Mouse (Mus musculus) neural tube, embryonic 15.5 days (tissue): ENCODE measurements around the gene Tbc1d21. TPM values are rescaled to one million over a fixed set of nuclear protein-coding genes. Genes with fewer than 3 reads are reported as not detected.

ENCODE experiments used
- ATAC-seq: fragments of 200-750 bp; cut with Nextera tagmentation; 2 replicates; pipeline ENCODE4 v1.8.0; 2017; ENCODE audit warnings: mild to moderate bottlenecking, moderate TSS enrichment, moderate library complexity; ENCODE audit not compliant: low FRiP score
- H3K27ac ChIP-seq: fragments of 300-500 bp; sonication (generic); replicated peaks from 2 replicates; pipeline ENCODE4 v1.5.1; 2015; ENCODE audit warnings: mild to moderate bottlenecking, inconsistent platforms
- H3K27me3 ChIP-seq: fragments of 300-500 bp; sonication (generic); replicated peaks from 2 replicates; pipeline ENCODE4 v1.6.1; 2015; ENCODE audit warnings: inconsistent platforms
- H3K36me3 ChIP-seq: fragments of 300-500 bp; sonication (generic); 2 replicates; pipeline ENCODE4 v1.6.1; 2015; ENCODE audit warnings: inconsistent platforms
- H3K4me1 ChIP-seq: fragments of 300-500 bp; sonication (generic); 2 replicates; pipeline ENCODE4 v1.6.1; 2015; ENCODE audit warnings: inconsistent platforms
- H3K4me2 ChIP-seq: fragments of 300-500 bp; sonication (generic); 2 replicates; pipeline ENCODE4 v1.6.1; 2015; ENCODE audit warnings: inconsistent platforms, mild to moderate bottlenecking, moderate library complexity
- H3K4me3 ChIP-seq: fragments of 300-500 bp; sonication (generic); replicated peaks from 2 replicates; pipeline ENCODE4 v1.5.1; 2015; ENCODE audit warnings: mild to moderate bottlenecking, inconsistent platforms
- H3K9ac ChIP-seq: fragments of 300-500 bp; sonication (generic); replicated peaks from 2 replicates; pipeline ENCODE4 v1.6.1; 2015; ENCODE audit warnings: mild to moderate bottlenecking, inconsistent platforms
- H3K9me3 ChIP-seq: fragments of 300-500 bp; sonication (generic); replicated peaks from 2 replicates; pipeline ENCODE4 v1.6.1; 2016; ENCODE audit warnings: inconsistent platforms
- WGBS: fragments of 180-500 bp; shearing (Covaris S2); methylation state at CpG from one replicate; pipeline ENCODE4 v1.1.7; 2015; ENCODE audit warnings: mixed read lengths; 5-methylcytosine and 5-hydroxymethylcytosine counted together
- polyA plus RNA-seq: library from polyadenylated mRNA; unstranded; fragments of >200 nt; fragmentation: Nextera tagmentation; extraction: Ambion mirVana; gene quantifications from 2 replicates; pipeline ENCODE4 v1.2.1, GENCODE M21; 2015

The Tbc1d21 gene
- polyA plus RNA-seq, 1 experiment from 2014 or later, result not detected

GRCm38 (mm10) chr9:58371914-58372313 lies 1.7 kb upstream of the Tbc1d21 start:
- ATAC-seq, result no peak
- WGBS, result 56% methylated on average over 8 of the region's 8 CpGs
- Histone ChIP-seq H3K4me1 (peaks cover 15% of the 10 kb centered on the region), H3K27ac (no peak overlapping the region), H3K4me2 (no peak overlapping the region), H3K9ac (no peak overlapping the region), H3K9me3 (no peaks in the 10 kb centered on the region), H3K4me3 (no peak overlapping the region), H3K36me3 (no peaks in the 10 kb centered on the region), H3K27me3 (no peaks in the 10 kb centered on the region)

- H3K9ac ChIP-seq, result no peak overlapping the region
- H3K9me3 ChIP-seq, result no peaks in the 10 kb centered on the region
- no peak overlapping the region for H3K4me2 ChIP-seq
- no peak overlapping the region for H3K4me3 ChIP-seq
- no peaks in the 10 kb centered on the region for H3K36me3 ChIP-seq
- peaks cover 5% of the 10 kb centered on the region for H3K4me1 ChIP-seq
- 48% methylated on average over 6 of the region's 6 CpGs for WGBS
- no peak overlapping the region for H3K27ac ChIP-seq
- H3K27me3 ChIP-seq, result no peaks in the 10 kb centered on the region
- ATAC-seq, result no peak
Observed at GRCm38 (mm10) chr9:58369644-58370043, 611 bp downstream of the Tbc1d21 start.

GRCm38 (mm10) chr9:58364325-58364724 lies 5.9 kb downstream of the Tbc1d21 start:
- 77% methylated on average over 8 of the region's 8 CpGs for WGBS
- no peak for ATAC-seq

GRCm38 (mm10) chr9:58361956-58362355 lies 8.3 kb downstream of the Tbc1d21 start:
- H3K36me3 ChIP-seq, result no peaks in the 10 kb centered on the region
- H3K4me2 ChIP-seq, result no peak overlapping the region
- no peaks in the 10 kb centered on the region for H3K27me3 ChIP-seq
- 78% methylated on average over 7 of the region's 7 CpGs for WGBS
- H3K4me1 ChIP-seq, result no peaks in the 10 kb centered on the region
- H3K4me3 ChIP-seq, result no peak overlapping the region
- no peak overlapping the region for H3K27ac ChIP-seq
- ATAC-seq, result no peak
- no peaks in the 10 kb centered on the region for H3K9me3 ChIP-seq
- no peak overlapping the region for H3K9ac ChIP-seq

More at GRCm38 (mm10) chr9:58364325-58364724, 5.9 kb downstream of the Tbc1d21 start:
- Histone ChIP-seq H3K9me3 (no peaks in the 10 kb centered on the region), H3K4me3 (no peak overlapping the region), H3K4me1 (no peaks in the 10 kb centered on the region), H3K27me3 (no peaks in the 10 kb centered on the region), H3K9ac (no peak overlapping the region), H3K4me2 (no peak overlapping the region), H3K27ac (no peak overlapping the region), H3K36me3 (no peaks in the 10 kb centered on the region)

GRCm38 (mm10) chr9:58361373-58361772 lies 8.9 kb downstream of the Tbc1d21 start:
- ATAC-seq, result no peak
- no peaks in the 10 kb centered on the region for H3K9me3 ChIP-seq
- no peak overlapping the region for H3K4me3 ChIP-seq
- 75% methylated on average over 1 of the region's 1 CpGs for WGBS
- no peak overlapping the region for H3K27ac ChIP-seq
- H3K36me3 ChIP-seq, result no peaks in the 10 kb centered on the region
- no peak overlapping the region for H3K4me2 ChIP-seq
- H3K4me1 ChIP-seq, result no peaks in the 10 kb centered on the region
- no peak overlapping the region for H3K9ac ChIP-seq
- no peaks in the 10 kb centered on the region for H3K27me3 ChIP-seq

- Histone ChIP-seq H3K4me2 (no peak overlapping the region), H3K4me1 (peaks cover 16% of the 10 kb centered on the region), H3K9me3 (no peaks in the 10 kb centered on the region), H3K27me3 (no peaks in the 10 kb centered on the region), H3K27ac (peak overlapping the region; percentile 9; the same call in 1 of the 2 replicates), H3K4me3 (no peak overlapping the region), H3K9ac (no peak overlapping the region), H3K36me3 (no peaks in the 10 kb centered on the region)
- 13% methylated on average over 6 of the region's 6 CpGs for WGBS
- ATAC-seq, result no peak
Observed at GRCm38 (mm10) chr9:58355262-58356050, 14.8 kb downstream of the Tbc1d21 start.

- Histone ChIP-seq H3K27me3 (no peaks in the 10 kb centered on the region), H3K27ac (no peak overlapping the region), H3K9ac (no peak overlapping the region), H3K4me3 (no peak overlapping the region), H3K4me2 (no peak overlapping the region), H3K4me1 (peaks cover 16% of the 10 kb centered on the region), H3K36me3 (no peaks in the 10 kb centered on the region), H3K9me3 (no peaks in the 10 kb centered on the region)
- no peak for ATAC-seq
- 80% methylated on average over 6 of the region's 6 CpGs for WGBS
Observed at GRCm38 (mm10) chr9:58354701-58355100, 15.6 kb downstream of the Tbc1d21 start.

- WGBS, result 84% methylated on average over 6 of the region's 6 CpGs
- no peak overlapping the region for H3K27ac ChIP-seq
- H3K9ac ChIP-seq, result no peak overlapping the region
- no peak overlapping the region for H3K4me2 ChIP-seq
- H3K4me3 ChIP-seq, result no peak overlapping the region
- H3K4me1 ChIP-seq, result peaks cover 16% of the 10 kb centered on the region
- no peak for ATAC-seq
- no peaks in the 10 kb centered on the region for H3K27me3 ChIP-seq
- H3K9me3 ChIP-seq, result no peaks in the 10 kb centered on the region
- no peaks in the 10 kb centered on the region for H3K36me3 ChIP-seq
Observed at GRCm38 (mm10) chr9:58353224-58353623, 17.0 kb downstream of the Tbc1d21 start.

- H3K9me3 ChIP-seq, result no peaks in the 10 kb centered on the region
- H3K4me3 ChIP-seq, result no peak overlapping the region
- no peak overlapping the region for H3K9ac ChIP-seq
- H3K4me1 ChIP-seq, result peaks cover 10% of the 10 kb centered on the region
- H3K36me3 ChIP-seq, result no peaks in the 10 kb centered on the region
- H3K27me3 ChIP-seq, result no peaks in the 10 kb centered on the region
- WGBS, result 92% methylated on average over 6 of the region's 6 CpGs
- no peak for ATAC-seq
- no peak overlapping the region for H3K27ac ChIP-seq
- no peak overlapping the region for H3K4me2 ChIP-seq
Observed at GRCm38 (mm10) chr9:58347795-58348194, 22.5 kb downstream of the Tbc1d21 start.

GRCm38 (mm10) chr9:58346498-58346897 lies 23.8 kb downstream of the Tbc1d21 start:
- WGBS, result 24% methylated on average over 10 of the region's 10 CpGs
- ATAC-seq, result no peak
- H3K27ac ChIP-seq, result no peak overlapping the region
- no peaks in the 10 kb centered on the region for H3K36me3 ChIP-seq
- H3K4me3 ChIP-seq, result no peak overlapping the region
- H3K4me1 ChIP-seq, result peaks cover 10% of the 10 kb centered on the region
- no peak overlapping the region for H3K4me2 ChIP-seq
- no peaks in the 10 kb centered on the region for H3K9me3 ChIP-seq
- H3K9ac ChIP-seq, result no peak overlapping the region
- H3K27me3 ChIP-seq, result no peaks in the 10 kb centered on the region

- H3K4me1 ChIP-seq, result peaks cover 10% of the 10 kb centered on the region
- H3K4me2 ChIP-seq, result no peak overlapping the region
- ATAC-seq, result no peak
- no peak overlapping the region for H3K9ac ChIP-seq
- H3K4me3 ChIP-seq, result no peak overlapping the region
- no peak overlapping the region for H3K27ac ChIP-seq
- no peaks in the 10 kb centered on the region for H3K9me3 ChIP-seq
- H3K36me3 ChIP-seq, result no peaks in the 10 kb centered on the region
- no peaks in the 10 kb centered on the region for H3K27me3 ChIP-seq
- WGBS, result 62% methylated on average over 7 of the region's 7 CpGs
Observed at GRCm38 (mm10) chr9:58345963-58346362, 24.3 kb downstream of the Tbc1d21 start.

- Histone ChIP-seq H3K36me3 (no peaks in the 10 kb centered on the region), H3K9me3 (no peaks in the 10 kb centered on the region), H3K4me2 (no peak overlapping the region), H3K27me3 (no peaks in the 10 kb centered on the region), H3K4me3 (no peak overlapping the region), H3K9ac (no peak overlapping the region), H3K4me1 (peaks cover 8% of the 10 kb centered on the region), H3K27ac (no peak overlapping the region)
- no peak for ATAC-seq
- 97% methylated on average over 1 of the region's 1 CpGs for WGBS
Observed at GRCm38 (mm10) chr9:58341795-58342194, 28.5 kb downstream of the Tbc1d21 start.
